In the genomic region with DNA sequence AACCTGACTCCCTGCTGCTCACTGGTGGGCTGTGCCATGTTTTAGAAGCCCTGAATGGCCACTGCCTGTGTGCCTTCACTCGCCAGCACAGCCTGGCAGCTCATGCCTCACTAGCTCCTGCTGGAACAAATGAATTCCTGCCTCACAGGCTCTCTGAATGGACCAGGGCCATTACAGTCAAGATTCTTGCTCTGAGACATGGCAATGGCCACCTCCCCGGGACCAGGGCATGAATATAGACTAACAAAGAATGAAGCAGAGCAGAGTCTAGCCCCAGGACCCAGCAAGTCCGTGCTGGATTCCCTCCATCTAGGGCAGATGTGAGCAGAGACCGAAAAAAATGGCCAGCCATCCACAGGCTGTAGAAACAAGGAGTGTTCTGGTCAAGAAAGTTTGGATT, we compare ENCODE assay signal across 16 mouse cellular contexts. TPM values are rescaled to one million over a fixed set of nuclear protein-coding genes. Genes with fewer than 3 reads are reported as not detected.
DNase-seq lines count a peak whose midpoint lies in the region; ATAC-seq lines count a peak whose summit lies in the region.
"Had no signal": no experiment of that assay in that cellular context is flagged by ENCODE, and none has a peak within 500 bp of the region (broad histone marks: within the 10 kb centered on the region; RNA-seq: fewer than 3 reads in every experiment).

No protein-coding gene starts in this region.

- no peaks in the 10 kb centered on the region for H3K27me3 ChIP-seq in kidney, embryonic 15.5 days
- no peaks in the 10 kb centered on the region for H3K27me3 ChIP-seq in embryonic facial prominence, embryonic 11.5 days (ENCODE audit: control insufficient read depth, insufficient read depth, low read length)
- no peaks in the 10 kb centered on the region for H3K27me3 ChIP-seq in hindbrain, embryonic 11.5 days (ENCODE audit: control insufficient read depth, insufficient read depth, low read length)
- H3K27me3 ChIP-seq in midbrain, embryonic 15.5 days (replicated peaks): no peaks in the 10 kb centered on the region

- no peak for DNase-seq in kidney, adult 9 months
- DNase-seq in embryonic facial prominence, embryonic 11.5 days (ENCODE audit: low spot score): peak; percentile 23
- no peak for DNase-seq in hindbrain, embryonic 11.5 days (ENCODE audit: low spot score)
- DNase-seq in urinary bladder, postnatal 4 days (ENCODE audit: low spot score in 2 of 2): no peak
- DNase-seq in adrenal gland, postnatal 4 days (ENCODE audit: low spot score in 2 of 2): no peak
- DNase-seq: adrenal gland, postnatal 14 days; cerebellum, adult 18-20 months; heart, postnatal 4 days; kidney, postnatal 25 days; liver, postnatal 0 days; thymus, adult 2 months had no signal

- no peaks in the 10 kb centered on the region for H3K9me3 ChIP-seq in kidney, embryonic 15.5 days (replicated peaks)
- H3K9me3 ChIP-seq in embryonic facial prominence, embryonic 11.5 days (replicated peaks; ENCODE audit: control insufficient read depth, low read length): no peaks in the 10 kb centered on the region
- no peaks in the 10 kb centered on the region for H3K9me3 ChIP-seq in hindbrain, embryonic 11.5 days (ENCODE audit: control insufficient read depth, low read length)
- no peaks in the 10 kb centered on the region for H3K9me3 ChIP-seq in midbrain, embryonic 15.5 days

- no peak overlapping the region for H3K4me3 ChIP-seq in kidney, embryonic 15.5 days (replicated peaks)
- H3K4me3 ChIP-seq in embryonic facial prominence, embryonic 11.5 days (ENCODE audit: low read depth, low read length): no peak overlapping the region
- no peak overlapping the region for H3K4me3 ChIP-seq in hindbrain, embryonic 11.5 days (ENCODE audit: low read depth, low read length)
- no peak overlapping the region for H3K4me3 ChIP-seq in midbrain, embryonic 15.5 days
- H3K4me3 ChIP-seq: erythroblast, embryonic 14.5 days; left cerebral cortex, adult 2 months had no signal

- peak; percentile 22; the same call in 1 of the 2 replicates for ATAC-seq in kidney, embryonic 15.5 days (replicated peaks; ENCODE audit: low FRiP score)
- ATAC-seq in embryonic facial prominence, embryonic 11.5 days (replicated peaks; ENCODE audit: insufficient number of reproducible peaks, low FRiP score, low TSS enrichment, low read depth): no peak
- ATAC-seq in hindbrain, embryonic 11.5 days (ENCODE audit: low FRiP score): 0 out of 2 replicates have a peak, but pooled peaks have one; percentile 17
- ATAC-seq in midbrain, embryonic 15.5 days (replicated peaks): peak; percentile 60; the same call in 1 of the 2 replicates
- ATAC-seq: liver, postnatal 0 days had no signal

- H3K9ac ChIP-seq in kidney, embryonic 15.5 days: no peak overlapping the region
- no peak overlapping the region for H3K9ac ChIP-seq in embryonic facial prominence, embryonic 11.5 days (replicated peaks; ENCODE audit: low read length)
- no peak overlapping the region for H3K9ac ChIP-seq in hindbrain, embryonic 11.5 days (ENCODE audit: low read depth, low read length)
- H3K9ac ChIP-seq in midbrain, embryonic 15.5 days: no peak overlapping the region
- H3K9ac ChIP-seq: liver, postnatal 0 days had no signal

- H3K36me3 ChIP-seq in kidney, embryonic 15.5 days: no peaks in the 10 kb centered on the region
- H3K36me3 ChIP-seq in embryonic facial prominence, embryonic 11.5 days (replicated peaks; ENCODE audit: control insufficient read depth, insufficient read depth, low read depth, low read length): no peaks in the 10 kb centered on the region
- H3K36me3 ChIP-seq in hindbrain, embryonic 11.5 days (ENCODE audit: control insufficient read depth, insufficient read depth, low read length): no peaks in the 10 kb centered on the region
- no peaks in the 10 kb centered on the region for H3K36me3 ChIP-seq in midbrain, embryonic 15.5 days (replicated peaks)

- no peak overlapping the region for H3K27ac ChIP-seq in kidney, embryonic 15.5 days
- no peak overlapping the region for H3K27ac ChIP-seq in embryonic facial prominence, embryonic 11.5 days (replicated peaks; ENCODE audit: low read depth, low read length)
- no peak overlapping the region for H3K27ac ChIP-seq in hindbrain, embryonic 11.5 days (ENCODE audit: low read depth, low read length)
- H3K27ac ChIP-seq in midbrain, embryonic 15.5 days: no peak overlapping the region
- H3K27ac ChIP-seq: left cerebral cortex, adult 2 months had no signal

- no peak overlapping the region for H3K4me2 ChIP-seq in kidney, embryonic 15.5 days
- H3K4me2 ChIP-seq in embryonic facial prominence, embryonic 11.5 days (ENCODE audit: low read depth, low read length): no peak overlapping the region
- no peak overlapping the region for H3K4me2 ChIP-seq in hindbrain, embryonic 11.5 days (replicated peaks; ENCODE audit: low read depth, low read length)
- H3K4me2 ChIP-seq in midbrain, embryonic 15.5 days: no peak overlapping the region

- peaks cover 5% of the 10 kb centered on the region for H3K4me1 ChIP-seq in kidney, embryonic 15.5 days
- no peaks in the 10 kb centered on the region for H3K4me1 ChIP-seq in embryonic facial prominence, embryonic 11.5 days (ENCODE audit: control insufficient read depth, insufficient read depth, low read length)
- no peaks in the 10 kb centered on the region; the same call in 1 of the 2 replicates for H3K4me1 ChIP-seq in hindbrain, embryonic 11.5 days (replicated peaks; ENCODE audit: control insufficient read depth, insufficient read depth, low read length)
- peaks cover 6% of the 10 kb centered on the region; the same call in 1 of the 2 replicates for H3K4me1 ChIP-seq in midbrain, embryonic 15.5 days

- whole genome bisulfite sequencing in kidney, embryonic 15.5 days: 59% methylated on average over 4 of the region's 4 CpGs
- 41% methylated on average over 4 of the region's 4 CpGs for WGBS in embryonic facial prominence, embryonic 11.5 days
- 48% methylated on average over 4 of the region's 4 CpGs for WGBS in hindbrain, embryonic 11.5 days
- WGBS in midbrain, embryonic 15.5 days: 24% methylated on average over 4 of the region's 4 CpGs

RNA-seq across cellular contexts. Expression of a gene that starts 51.8 kb away (rescaled TPM):
- polyA plus RNA-seq in kidney, embryonic 15.5 days (2015; fragmentation: Nextera tagmentation; extraction: Ambion mirVana): 1.1 and 1.3 TPM in 2 replicates
- polyA plus RNA-seq in embryonic facial prominence, embryonic 11.5 days (2014; fragmentation: Nextera tagmentation; extraction: Ambion mirVana): 0.67 and 0.70 TPM in 2 replicates
- 0.63 and 1.9 TPM in 2 replicates for polyA plus RNA-seq in hindbrain, embryonic 11.5 days (2014; fragmentation: Nextera tagmentation; extraction: Ambion mirVana)
- polyA plus RNA-seq in midbrain, embryonic 15.5 days (2015; fragmentation: Nextera tagmentation; extraction: Ambion mirVana): 0.54 and 0.96 TPM in 2 replicates
- total RNA-seq in adrenal gland, postnatal 4 days (2021): 1 to 10 TPM; 1.7 to 2.0 TPM
- total RNA-seq: megakaryocyte, adult 5-6 weeks had no signal
- polyA plus RNA-seq: erythroblast, embryonic 14.5 days had no signal
